Mouse (Mus musculus) R1 (cell line): ENCODE measurements at regions not wholly inside any gene's neighbourhood (a gene's known extent, or its start where the extent isn't known, plus 50 kb on each side); places are given as distances from the start of the nearest gene placed in this dataset.
A peak's percentile ranks its signal among the peaks of the same experiment; 100 is the strongest.
"Not testable (repeated sequence)": the region's sequence is repeated elsewhere in the genome, so short reads cannot be mapped to it uniquely, and the experiment has no call there.

ENCODE experiments used
- DNase-seq: peaks from one replicate; pipeline ENCODE4 v3.0.0-alpha.2; 2018; ENCODE audit warnings: low read depth, low spot score

GRCm38 (mm10) chr4:8084954-8085639, 153.7 kb downstream of the Car8 start:
- DNase-seq: peak; percentile 65

DNA sequence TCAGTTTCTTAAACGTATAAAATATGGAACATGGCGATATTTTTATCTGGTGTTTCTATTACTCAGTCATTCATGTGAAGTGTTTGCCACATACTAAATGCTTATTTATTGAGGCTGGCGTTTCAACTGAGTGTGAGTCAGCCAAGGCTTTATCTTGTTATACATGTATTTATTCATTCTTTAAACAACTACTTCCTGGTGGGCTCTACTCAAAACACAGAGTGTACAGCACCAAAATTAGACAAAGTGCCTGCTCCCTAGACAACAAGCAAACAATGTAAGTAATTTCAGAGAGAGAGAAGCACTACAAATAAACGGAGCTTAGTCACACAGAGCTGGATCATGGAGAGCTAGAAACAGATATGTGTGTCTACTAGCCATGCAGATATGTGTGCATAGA, 159.5 kb downstream of the Car8 start:
- no peak for DNase-seq

- DNase-seq: no peak
These were observed 165.8 kb downstream of the Car8 start for GRCm38 (mm10) chr4:8072989-8073573.

- not testable (repeated sequence) for DNase-seq
These were observed 168.1 kb downstream of the Car8 start for GRCm38 (mm10) chr4:8070693-8071092.

GRCm38 (mm10) chr4:8068086-8068485, 170.8 kb downstream of the Car8 start:
- peak; percentile 4 for DNase-seq

DNA sequence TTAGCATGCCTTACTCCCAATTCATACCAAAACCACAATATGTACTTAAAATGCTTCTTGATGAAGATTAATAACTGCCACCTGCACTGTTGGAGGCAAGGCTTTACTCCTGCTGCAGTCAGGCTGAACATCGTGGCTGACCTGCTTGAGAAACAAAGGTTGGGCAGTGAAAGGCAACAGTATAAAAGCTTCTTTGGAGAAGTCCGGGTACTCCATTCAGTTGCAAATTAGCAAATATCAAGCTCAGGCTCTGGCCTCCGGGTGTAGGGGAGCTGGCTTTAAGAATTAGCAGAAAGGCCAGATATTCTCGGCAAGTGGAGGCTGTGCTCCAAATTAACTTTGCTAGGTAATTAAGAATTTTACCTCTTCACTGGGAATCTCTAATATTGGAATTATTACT, 197.1 kb downstream of the Car8 start:
- DNase-seq: peak; percentile 82

DNA sequence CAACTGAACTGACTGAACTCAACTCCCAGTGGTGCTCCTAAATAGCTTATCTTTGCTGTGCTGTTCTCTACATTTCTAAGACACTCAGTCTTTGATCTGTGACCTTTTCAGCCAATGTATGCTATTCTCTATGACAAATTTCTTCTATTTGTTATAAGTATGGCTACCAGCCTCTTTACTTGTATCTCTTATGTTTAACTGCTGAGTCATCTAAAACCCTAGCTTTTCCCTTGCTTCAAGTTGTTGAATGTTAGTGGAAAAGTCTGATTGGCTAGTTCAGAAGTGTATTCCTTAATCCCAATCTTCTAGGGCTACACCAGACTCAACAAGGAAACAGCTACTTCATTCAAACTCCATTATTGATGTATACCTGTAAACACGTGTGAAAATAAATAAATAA, 201.0 kb downstream of the Car8 start:
- no peak for DNase-seq

- DNase-seq: not testable (repeated sequence)
These were observed 205.4 kb downstream of the Car8 start for GRCm38 (mm10) chr4:8033402-8033801.

DNA sequence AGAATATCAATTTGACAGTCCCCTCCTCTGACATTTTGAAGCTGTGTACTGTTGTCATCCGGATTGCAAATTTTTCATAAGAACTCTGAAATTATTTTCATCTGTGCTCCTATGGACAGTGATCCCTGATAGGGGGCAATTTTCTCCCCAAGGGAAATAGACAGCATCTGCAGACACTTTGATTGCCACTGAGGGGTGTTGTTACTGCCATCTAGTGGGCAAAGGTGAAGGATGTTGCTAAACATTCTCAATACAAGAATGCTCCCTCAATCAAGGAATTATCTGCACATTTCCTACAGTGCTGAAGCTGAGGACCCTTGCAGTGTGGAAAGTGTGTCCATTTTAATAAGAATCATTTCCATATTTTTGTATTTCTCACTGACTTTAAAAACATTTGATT, 233.7 kb downstream of the Car8 start:
- peak; percentile 43 for DNase-seq

GRCm38 (mm10) chr4:7997575-7997953, 241.3 kb downstream of the Car8 start:
- DNase-seq: no peak

DNA sequence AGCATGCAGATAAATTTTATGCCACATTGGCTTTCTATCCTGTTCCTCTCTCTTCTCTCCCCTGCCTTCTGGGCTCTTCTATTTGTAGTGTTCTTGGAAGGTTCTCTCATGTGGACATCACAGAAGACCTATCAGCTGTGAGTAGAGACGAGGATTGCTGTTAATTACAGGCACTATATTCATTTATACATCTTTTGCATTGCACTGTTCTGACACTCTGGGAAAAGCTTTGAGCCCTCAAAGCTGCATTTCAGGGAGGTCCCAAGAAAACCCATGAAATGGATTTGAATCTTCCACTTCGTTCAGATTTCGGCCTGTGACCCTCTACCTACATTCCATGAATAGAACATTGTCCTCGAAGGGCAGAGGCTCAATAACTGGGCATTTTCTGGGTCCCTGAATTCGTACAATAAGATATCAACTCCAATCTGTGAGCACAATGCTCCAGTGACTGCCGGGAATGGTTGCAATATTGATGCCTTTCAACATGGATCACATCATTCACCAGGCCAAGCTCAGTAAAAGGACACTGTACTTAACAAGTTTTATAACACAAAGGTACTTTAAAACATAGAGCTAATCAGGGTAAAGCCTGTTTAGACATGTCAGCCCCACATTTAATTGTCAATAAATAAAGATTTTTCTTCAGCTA, 241.8 kb downstream of the Car8 start:
- no peak for DNase-seq

DNA sequence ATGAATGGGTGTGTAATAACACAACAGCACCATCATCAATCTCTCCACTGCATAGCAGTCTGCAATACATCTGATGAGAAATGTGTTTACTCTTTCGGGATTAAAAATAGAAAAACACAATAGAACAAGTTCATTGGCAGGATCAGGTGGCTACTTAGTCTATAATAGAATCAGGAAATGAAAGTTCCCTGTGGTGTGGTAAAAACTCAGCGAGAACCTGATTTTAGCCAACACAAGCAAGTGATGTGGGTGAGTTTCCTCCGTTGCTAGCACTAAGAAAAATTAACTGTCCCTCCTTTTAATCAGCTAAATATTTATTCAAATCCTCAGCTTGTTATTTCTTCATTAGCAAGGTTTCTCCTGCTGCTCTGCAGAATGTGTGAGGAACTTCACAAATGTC, 245.9 kb downstream of the Car8 start:
- no peak for DNase-seq

DNA sequence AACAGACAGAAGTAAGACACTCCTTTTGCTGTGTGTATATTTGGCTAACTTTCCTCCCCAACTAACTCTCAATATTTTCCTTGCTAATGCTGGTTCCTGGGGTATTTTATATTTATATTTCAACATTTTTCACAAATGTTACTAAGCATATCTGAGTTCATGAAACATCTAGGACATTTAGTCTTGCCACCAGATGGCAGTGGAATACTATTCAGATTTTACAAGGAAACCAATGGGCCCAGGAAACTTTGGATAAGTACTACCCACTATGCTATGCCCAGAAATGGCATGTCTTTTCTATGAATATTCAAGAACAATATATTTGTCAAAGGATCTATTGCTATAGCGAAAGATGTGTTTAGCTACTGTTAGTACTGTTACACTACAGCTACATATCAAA, 251.1 kb downstream of the Car8 start:
- peak; percentile 18 for DNase-seq

GRCm38 (mm10) chr4:7987346-7987745, 251.5 kb downstream of the Car8 start:
- DNase-seq: no peak

DNA sequence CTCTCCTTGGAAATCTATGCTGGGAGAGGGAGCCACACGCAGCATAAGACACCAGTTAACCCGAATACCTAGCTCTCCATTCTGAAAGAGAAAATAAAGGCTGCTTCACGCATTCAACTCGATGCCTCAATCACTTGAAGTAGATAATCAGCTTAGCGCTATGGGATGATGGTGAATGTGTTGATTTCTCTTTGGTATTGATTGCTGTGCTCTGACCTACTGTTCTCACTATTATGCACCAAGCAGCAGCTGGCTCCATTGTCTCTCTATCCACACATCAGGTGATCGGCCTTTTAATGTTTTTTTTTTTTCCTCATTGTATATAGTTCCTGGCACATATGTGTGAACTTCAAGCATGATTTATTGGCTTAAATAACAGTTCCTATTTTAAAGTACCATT, 254.0 kb downstream of the Car8 start:
- no peak for DNase-seq

- DNase-seq: no peak
These were observed 259.0 kb downstream of the Car8 start for GRCm38 (mm10) chr4:7979772-7980351.

DNA sequence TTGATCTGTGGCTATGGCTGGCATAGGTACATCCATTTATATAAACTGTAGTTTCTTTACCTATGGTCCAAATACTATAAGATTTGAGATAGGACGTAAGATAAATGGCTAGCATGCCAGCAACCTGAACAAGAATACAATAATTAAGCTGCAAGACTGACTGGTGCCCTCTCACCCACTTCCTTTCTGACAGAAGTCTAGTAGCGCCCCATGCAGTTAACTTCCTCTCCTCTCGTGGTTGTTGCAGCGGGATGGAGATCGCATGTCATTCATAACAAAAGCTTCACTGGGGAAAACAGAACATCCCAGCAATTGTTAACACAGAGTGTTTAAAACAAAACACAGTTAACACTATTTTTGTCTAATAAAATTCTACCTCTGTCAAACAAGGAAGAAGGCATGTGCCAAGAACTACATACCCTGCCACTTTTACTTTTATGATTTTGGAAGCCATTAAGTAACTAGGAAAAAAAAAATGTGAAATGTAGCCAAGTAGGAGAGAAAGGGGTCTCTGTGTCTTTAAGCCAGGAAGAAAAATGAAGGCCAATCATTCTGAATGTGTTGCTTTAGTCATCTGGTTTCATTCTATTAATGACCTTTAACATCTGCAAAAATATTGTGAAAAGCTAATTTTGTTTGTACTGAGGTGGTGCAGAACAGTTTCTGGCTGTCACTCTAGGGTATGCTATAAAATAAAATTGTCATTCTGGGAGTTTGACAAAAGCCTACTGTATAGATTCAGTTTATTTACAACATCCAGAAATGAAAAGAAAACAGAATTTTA, 261.0 kb downstream of the Car8 start:
- no peak for DNase-seq

- DNase-seq: no peak
These were observed 268.6 kb downstream of the Car8 start for GRCm38 (mm10) chr4:7970272-7970671.

DNA sequence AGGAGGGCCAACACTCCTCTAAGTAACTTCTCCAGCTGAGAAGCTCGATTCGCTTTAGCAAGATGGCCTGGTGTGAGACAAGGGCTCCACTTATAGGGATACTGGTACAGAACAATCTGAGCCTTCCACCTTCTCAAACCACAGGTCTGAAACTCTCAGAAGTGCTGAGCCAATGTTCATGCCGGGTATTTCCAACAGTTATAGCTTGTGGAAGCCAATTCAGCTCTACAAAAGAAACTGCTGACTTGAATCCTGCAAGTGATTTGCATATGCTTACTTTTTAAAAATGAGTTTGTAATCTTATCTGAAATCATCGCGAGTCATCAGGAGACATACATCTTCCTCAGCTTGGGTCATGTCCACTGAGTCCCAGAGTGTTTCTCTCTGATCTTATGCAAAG, 273.2 kb downstream of the Car8 start:
- no peak for DNase-seq

DNA sequence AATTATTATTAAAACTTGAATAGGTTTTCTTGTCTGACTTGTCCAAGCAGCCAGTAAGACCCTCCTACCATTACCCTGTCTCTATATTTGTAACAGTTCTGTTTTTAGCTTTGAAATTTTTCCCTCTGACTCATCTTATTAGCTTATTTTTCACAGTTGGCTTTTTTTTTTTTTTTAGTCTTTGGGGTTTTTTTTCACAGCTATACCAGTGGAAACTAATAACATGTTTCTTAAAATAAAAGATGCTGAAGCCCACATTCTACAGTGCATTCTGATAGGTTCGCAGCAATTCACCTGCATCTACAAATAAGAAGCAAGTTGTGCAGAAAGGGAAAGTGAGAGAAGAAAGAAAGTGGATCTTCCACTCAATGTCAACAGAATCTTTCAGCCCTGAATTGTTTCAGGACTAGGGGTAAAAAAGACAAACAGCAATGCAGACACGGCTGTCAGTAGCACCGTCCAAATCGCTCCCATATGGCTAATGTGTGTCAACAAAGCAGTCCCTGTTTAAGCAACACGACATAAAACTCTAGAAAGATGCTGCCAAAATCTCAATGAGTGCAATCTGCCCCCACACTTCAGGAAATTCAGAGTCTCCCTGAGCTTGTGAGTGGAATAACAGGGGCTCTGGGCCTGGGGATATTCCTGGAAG, 277.2 kb downstream of the Car8 start:
- no peak for DNase-seq

GRCm38 (mm10) chr4:7960335-7960734, 278.5 kb downstream of the Car8 start:
- no peak for DNase-seq

- DNase-seq: no peak
These were observed 290.8 kb downstream of the Car8 start for GRCm38 (mm10) chr4:7948020-7948419.
